Mouse (Mus musculus): ENCODE data around the gene Foxo6.

The Foxo6 gene

DNA sequence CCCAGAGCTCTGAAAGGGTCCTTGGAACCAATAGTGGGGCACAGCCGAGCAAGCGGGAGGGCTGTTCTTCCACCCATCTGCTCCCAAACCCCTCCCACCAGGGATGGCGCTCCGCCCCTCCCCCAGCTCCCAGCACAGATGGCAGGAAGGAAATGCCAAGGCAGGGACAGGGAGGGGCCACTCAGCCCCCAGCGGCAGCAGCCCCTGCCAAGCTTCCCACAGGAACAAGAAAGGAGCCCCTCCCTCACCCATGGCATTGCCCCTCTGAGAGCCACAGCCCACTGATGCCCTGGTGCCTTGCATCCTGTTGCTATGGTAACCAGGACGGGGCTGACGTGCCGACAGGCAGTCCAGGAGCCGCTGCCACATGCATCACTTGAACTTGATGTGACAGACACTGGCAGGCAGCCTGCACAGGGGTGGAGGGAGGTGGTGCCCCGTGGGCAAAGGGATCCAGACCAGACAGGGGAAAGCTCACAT lies 44.3 kb downstream of the Foxo6 start:
- peak; percentile 20 for DNase-seq

DNA sequence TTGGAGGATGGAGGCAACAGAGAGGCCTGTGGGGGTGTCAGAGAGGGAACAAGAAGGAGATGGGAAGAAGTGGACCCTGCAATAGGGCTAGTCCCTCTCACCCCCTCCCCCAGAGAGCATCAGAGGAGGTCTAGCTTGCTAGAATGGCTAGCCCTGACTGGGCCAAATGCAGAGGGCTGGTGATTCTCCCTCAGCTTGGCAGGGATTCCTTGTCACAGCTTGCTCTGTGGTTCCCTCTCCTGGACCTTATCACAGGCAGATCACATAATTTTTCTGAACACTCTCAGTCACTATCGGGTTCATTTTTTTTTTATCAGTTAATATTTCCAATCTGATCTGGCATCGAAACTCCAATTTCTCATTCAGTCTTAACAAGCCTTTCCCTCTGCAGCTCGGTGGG lies 46.0 kb downstream of the Foxo6 start:
- no peak for DNase-seq

DNA sequence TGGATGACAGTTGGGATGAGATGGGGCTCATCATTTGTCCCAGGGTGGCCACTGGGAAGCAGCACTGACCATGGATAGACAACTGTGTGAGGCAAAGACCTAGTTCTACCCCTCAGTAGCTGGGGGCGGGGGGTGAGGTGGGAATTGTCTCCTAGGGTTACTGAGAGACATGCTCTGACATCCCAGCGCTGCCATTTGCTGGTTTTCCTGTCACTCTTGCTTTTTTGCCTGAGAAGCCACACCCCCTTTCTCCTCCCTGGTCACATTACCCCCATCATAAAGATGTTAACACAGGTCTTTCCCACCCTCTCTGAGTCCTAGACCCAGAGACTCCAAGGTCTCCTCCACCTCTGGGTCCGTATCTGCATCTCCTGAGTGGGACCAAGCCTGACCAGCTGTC lies 47.7 kb downstream of the Foxo6 start:
- DNase-seq, result peak; percentile 19

DNA sequence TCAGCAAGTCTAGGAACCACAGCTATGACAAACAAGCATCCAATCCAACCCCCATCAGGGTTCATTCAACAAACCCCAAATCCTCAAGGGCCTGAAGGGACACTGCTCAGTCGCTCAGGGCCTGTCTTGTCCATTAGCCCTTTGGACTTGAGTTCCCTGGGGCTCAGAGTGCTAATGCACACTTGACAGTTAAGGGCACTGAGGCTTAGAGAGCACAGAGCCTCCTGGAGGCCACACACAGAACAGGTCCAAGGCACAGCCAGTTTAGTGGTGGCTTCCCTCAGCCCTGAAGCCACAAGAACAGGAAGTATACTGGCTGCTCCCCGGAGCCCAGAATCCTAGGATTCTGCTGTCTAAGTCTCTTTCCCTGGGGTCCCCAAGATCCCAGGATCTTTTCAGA lies 53.9 kb downstream of the Foxo6 start:
- DNase-seq, result no peak

DNA sequence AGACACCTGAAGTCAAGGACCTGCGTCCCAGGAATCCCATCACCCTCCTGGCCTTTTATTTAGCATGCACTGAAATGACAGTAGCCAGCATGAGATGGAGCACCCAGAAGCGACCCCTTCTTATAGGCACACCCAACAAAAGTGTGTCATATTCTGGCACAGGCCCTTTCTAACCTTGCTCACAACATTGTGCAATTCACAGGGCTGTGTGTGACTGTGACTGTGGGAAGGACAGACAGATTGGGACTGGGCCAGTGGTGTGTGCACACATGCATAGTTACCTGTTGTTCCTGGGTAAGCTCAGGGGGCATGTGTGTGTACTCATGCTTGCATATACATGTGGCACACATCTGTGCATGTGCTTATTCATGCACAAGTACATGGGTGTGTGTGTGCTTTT lies 54.6 kb downstream of the Foxo6 start:
- DNase-seq, result no peak

DNA sequence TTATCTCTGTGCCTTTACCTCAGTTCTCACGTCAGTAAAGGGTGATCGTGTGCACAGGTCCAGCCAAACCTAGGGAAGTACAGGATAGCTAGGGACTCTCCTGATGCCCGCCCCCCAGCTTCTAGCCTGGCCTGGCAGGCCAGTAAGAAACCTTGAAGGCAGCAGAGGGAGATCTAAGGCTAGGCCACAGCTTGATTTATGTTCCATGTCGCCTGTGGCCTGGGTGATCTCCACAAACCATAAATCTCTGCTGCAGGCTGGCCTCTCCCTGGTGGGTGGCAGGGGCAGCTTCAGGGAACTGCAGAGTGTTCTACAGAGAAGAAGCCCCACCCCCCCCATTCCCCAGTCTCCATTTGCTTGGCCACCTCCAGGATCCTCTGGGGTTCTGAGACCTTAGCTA lies 55.2 kb downstream of the Foxo6 start:
- no peak for DNase-seq

DNA sequence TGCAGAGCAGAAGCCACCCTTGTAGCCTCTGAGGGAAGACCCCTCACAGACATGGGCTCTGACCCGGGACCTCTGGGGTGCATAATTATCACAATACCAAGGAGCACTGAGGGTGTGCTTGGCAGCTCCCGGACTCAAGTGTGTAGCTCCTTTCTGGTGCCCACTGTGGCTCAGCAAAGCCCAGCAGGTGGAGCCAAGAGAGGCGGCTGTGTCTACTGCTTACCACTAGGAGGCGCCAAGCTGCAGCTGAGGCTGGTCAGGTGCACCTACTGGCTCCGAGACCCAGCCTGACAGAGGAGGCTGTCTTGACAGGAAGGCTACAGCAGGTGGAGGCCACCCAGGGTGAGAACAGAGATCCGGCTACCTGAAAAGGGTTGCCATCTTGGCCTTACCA lies 56.9 kb downstream of the Foxo6 start:
- DNase-seq, result peak; percentile 82

DNA sequence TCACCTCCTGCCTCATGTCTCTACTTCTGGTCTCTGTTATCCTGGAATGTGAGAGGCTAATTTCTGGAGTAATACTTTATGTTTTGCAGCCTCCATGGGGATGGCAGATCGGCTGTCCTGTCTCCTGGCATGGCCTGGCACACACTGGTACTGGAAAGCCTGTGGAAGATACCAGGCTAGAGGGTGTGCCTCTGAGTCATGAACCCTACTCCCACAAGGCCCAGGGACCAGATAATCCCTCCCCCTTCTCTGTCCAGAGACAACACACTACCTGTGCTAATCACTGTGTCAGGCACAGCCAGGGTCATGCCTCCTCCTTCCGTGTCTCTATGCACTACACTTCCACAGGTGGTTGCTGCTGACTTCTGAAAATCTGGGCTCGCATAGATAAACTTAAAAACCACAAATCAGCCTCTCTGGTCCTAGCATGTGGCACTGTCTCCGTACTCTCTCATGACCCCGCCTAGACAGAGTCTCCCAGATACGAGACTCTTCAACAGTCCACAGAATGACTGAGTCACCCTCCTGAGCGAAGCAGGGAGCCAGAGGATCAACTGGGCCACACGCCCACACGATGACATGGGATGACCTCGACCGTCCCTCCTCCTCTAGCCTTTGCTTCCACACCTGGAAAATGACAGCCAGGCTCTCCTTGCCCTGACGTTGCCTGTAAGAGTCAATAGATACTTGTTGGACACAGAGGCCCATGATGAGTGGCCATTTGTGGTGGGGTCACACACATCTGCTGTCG lies 57.5 kb downstream of the Foxo6 start:
- no peak for DNase-seq

DNA sequence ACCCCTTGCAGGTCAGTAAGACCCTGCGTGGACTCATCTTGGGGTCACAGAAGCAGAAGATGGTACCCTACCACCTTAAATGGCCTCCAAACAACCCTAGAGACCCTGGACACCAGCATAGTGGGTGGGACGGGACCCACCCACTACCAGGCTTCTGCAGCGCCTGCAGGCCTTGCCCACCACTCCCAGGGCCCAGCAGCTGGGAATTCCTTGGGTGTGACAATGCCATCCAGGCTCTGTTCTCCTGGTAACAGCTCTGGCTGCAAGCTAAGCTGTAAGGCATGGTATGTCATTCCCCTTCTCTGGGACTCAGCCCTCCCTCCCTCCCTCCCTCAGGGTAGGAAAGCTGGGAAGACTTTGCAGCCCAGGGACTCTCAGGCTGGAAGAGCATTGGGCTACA lies 58.5 kb downstream of the Foxo6 start:
- DNase-seq, result no peak

DNA sequence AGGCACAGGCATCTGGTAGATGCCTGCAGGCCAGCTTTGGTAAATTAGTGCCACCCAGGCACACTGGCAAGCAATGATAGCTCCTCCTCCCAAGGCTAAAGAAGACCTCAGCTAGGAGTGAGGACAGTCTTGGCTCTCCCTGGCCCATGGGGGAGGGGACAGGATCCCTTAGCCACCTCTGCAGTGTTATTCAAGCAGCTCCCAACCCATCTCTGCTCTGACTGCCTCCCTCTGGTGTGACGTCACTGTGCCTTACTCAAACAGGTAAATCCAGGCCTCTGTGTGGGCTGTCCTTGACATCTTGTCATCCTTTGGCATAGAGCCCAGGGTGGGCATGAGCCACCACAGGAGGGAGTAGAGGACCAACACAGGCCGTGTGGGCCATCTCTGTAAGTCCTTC lies 59.9 kb downstream of the Foxo6 start:
- DNase-seq, result no peak

DNA sequence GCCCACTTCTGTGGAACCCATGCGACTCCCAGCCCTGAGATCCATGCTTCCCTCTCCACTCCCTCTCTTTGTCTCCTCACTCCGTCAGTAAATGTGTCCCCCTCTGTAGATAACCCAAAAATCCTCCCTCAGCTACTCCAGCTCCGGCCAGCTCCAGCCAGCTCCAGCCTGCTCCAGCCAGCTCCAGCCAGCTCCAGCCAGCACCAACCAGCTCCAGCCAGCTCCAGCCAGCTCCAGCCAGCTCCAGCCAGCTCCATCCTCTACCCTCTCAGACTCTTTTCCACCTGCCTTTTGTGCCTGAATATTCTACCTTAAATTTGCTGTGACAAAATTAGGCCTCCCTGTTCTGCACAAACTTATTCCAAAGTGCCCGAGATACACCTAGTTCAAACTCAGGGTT lies 60.5 kb downstream of the Foxo6 start:
- DNase-seq, result no peak

DNA sequence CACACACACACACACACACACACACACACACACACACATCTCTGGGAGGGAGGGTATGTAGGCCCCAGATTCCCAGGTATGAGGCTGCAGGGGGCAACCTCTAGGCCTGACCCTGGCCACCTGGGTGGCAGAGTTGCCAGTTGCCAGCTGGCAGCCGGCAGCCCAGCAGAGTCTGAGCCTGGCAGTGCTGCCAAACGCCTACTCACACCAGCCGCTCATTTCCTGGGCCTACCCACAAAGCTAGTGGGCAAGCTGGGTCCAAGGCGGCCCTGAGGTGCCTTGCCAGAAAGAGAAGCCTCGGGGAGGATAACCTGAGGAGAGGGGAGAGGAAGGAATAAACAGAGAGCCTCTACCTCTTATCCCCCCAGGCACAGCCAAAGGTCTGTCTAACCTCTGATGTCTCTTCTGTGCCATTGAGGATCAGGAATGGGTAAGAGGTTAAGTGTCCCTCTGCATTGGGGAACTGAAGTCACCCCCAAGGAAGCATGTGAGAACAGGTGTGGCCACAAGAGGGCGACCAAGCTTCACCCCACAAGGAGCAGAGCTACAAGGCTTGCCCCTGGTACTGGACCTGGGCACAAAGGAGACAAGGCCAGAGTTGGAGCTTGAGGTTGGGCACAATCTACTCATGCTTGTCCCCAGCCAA lies 61.9 kb downstream of the Foxo6 start:
- peak; percentile 79 for DNase-seq

DNA sequence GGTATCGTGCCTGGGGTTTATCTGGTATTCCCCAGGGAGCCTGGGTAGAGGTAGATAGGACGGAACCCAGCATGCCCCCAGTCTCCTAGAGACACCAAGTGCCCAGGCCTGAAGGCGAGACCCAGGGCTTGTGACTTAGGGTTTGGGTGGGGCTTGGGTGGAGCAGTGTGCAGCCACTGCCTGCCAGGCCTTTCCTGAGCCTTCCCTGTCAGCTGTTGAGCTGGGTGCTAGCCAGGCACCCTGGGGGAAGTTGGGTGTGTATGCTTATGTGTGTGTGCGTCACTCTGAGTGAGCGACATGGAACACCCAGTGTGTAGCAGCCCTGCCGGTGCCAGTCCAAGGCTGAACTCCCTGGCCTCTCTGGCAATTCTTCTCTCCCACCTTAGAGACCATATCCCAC lies 63.3 kb downstream of the Foxo6 start:
- no peak for DNase-seq

DNA sequence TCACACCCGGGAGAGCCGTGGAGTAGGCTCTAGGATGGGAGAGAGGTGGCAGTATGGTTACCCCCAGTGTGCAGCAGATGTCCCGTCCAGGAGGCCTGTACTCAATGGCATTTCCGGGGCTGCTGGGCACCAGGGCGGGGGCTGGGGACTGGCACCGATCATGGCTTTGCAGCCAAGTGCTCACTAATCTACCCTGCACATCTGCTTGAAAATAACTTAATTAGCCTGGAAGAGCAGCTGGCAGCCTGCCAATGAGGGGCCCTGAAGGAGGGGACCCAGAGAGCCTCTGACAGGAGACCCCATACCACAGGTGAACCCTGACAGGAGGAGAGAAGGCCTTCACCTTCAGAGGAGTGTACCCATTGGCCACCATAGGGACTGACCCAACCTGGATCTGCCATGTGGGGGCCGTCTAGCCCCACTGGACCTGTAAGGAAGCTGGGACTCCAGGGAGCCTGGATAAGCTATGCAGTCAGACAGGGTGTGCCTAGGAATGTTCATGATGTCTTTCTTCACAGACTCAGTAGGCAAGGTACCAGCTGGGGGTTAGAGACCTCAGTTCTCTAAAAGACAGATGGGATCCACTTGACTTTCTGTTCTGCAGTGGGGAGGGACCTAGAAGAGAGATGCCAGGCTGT lies 63.9 kb downstream of the Foxo6 start:
- DNase-seq, result no peak

DNA sequence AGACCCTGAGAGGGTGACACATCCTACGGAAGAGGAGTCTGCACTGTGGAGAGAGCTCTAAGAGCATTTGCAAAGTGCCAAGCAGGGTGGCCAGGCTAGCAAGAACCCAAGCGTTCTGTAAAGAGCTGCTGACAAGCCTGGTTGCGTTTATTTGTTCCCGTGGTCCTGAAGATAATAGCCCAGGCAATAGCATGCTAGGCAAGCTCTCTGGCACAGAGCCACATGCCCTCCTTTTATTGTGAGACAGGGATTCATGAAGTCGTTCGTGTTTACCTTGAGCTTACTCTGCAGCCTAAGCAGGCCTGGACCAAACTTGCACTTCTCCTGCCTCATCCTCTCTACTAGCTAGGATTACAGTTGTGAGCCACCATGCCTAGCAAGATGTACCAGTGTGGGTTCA lies 65.4 kb downstream of the Foxo6 start:
- DNase-seq, result no peak

DNA sequence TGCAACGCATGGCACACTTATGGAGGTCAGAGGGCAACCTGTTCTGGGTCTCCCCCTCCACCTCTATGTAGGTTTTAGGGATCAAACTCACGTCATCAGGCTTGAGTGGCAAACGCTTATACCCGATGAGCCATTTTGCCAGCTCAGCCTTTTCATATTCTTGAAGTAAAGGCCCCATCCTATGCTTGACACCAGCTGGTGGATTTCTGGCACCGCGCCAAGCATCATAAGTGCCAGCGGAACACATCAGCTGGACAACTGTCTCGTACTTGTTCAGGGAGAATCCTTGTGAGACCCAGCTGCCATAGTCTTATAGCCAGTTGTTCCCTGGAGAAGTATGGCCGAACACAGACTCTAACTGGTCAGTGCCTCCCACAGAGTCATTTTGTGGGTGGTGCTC lies 68.3 kb downstream of the Foxo6 start:
- no peak for DNase-seq

All from thymus, postnatal 4 days (tissue).